In the genomic region with DNA sequence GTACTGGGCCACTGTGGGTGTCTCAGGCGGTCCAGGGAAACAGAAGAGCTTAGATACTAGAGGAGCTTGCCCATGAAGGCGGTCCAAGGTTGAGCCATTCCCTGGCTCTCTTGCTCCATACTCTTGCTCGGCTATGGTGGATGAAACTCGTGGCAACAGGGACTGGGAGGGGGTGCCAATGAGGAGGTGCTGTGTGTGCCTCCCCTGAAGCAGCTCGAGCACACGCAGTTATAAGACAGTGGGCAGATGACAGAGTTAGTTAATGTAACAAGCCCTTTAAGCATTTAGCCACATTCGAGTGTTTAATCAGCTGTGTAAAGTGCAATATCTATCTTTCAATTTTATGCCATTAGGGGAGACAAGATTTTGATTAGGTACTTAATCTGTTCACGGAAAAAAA, we compare ENCODE assay signal across 13 mouse cellular contexts.
"Had no signal": no experiment of that assay in that cellular context is flagged by ENCODE, and none has a peak within 500 bp of the region (broad histone marks: within the 10 kb centered on the region; RNA-seq: fewer than 3 reads in every experiment).

No protein-coding gene starts in this region.

- H3K4me2 ChIP-seq: kidney, embryonic 15.5 days; liver, embryonic 11.5 days; liver, embryonic 15.5 days; midbrain, embryonic 13.5 days had no signal

- ATAC-seq: lung, postnatal 0 days; midbrain, embryonic 13.5 days had no signal

- H3K9ac ChIP-seq: kidney, embryonic 15.5 days; liver, embryonic 15.5 days; midbrain, embryonic 13.5 days had no signal

- DNase-seq: kidney, adult 2 months; kidney, postnatal 14 days; left cerebral cortex, postnatal 4 days; lung, adult 2 months; lung, postnatal 36 days; spleen, adult 18-20 months; thymus, adult 18-20 months; thymus, postnatal 14 days had no signal

- H3K4me3 ChIP-seq: kidney, embryonic 15.5 days; liver, embryonic 15.5 days; midbrain, embryonic 13.5 days had no signal

- H3K27ac ChIP-seq: kidney, embryonic 15.5 days; liver, embryonic 15.5 days; midbrain, embryonic 13.5 days had no signal

- H3K9me3 ChIP-seq: kidney, embryonic 15.5 days; liver, embryonic 15.5 days; midbrain, embryonic 13.5 days had no signal

- H3K27me3 ChIP-seq: kidney, embryonic 15.5 days; liver, embryonic 15.5 days; midbrain, embryonic 13.5 days had no signal

- H3K36me3 ChIP-seq: kidney, embryonic 15.5 days; liver, embryonic 15.5 days; midbrain, embryonic 13.5 days had no signal

- H3K4me1 ChIP-seq: kidney, embryonic 15.5 days; liver, embryonic 15.5 days had no signal
